Mouse (Mus musculus): ENCODE results near the gene Gm5155. TPM values are rescaled to one million over a fixed set of nuclear protein-coding genes. Genes with fewer than 3 reads are reported as not detected.

The Gm5155 gene
- polyA plus RNA-seq (2015; fragmentation: Illumina TruSeq; extraction: RNeasy Lipid Tissue Mini Kit (QIAGEN cat#74804); ENCODE audit: low read depth, low replicate concordance): not detected

GRCm38 (mm10) chr7:17871467-17871866 lies at the start of gene Gm5155:
TSS of gene Gm5155 (plus strand) at chr7:17871767.

Other genes with a start within 250 kb of the Gm5155 start
- not detected for gene Ceacam5, start 158.5 kb upstream of the Gm5155 start, polyA plus RNA-seq (2015; fragmentation: Illumina TruSeq; extraction: RNeasy Lipid Tissue Mini Kit (QIAGEN cat#74804); ENCODE audit: low read depth, low replicate concordance)
- not detected for gene Ceacam14, start 59.1 kb upstream of the Gm5155 start, polyA plus RNA-seq (2015; fragmentation: Illumina TruSeq; extraction: RNeasy Lipid Tissue Mini Kit (QIAGEN cat#74804); ENCODE audit: low read depth, low replicate concordance)
- not detected for gene Ceacam11, start 100.4 kb downstream of the Gm5155 start, polyA plus RNA-seq (2015; fragmentation: Illumina TruSeq; extraction: RNeasy Lipid Tissue Mini Kit (QIAGEN cat#74804); ENCODE audit: low read depth, low replicate concordance)
- not detected for gene Ceacam13, start 138.1 kb downstream of the Gm5155 start, polyA plus RNA-seq (2015; fragmentation: Illumina TruSeq; extraction: RNeasy Lipid Tissue Mini Kit (QIAGEN cat#74804); ENCODE audit: low read depth, low replicate concordance)
- not detected for gene Ceacam12, start 194.2 kb downstream of the Gm5155 start, polyA plus RNA-seq (2015; fragmentation: Illumina TruSeq; extraction: RNeasy Lipid Tissue Mini Kit (QIAGEN cat#74804); ENCODE audit: low read depth, low replicate concordance)